Mouse (Mus musculus) ES-E14 (cell line): ENCODE data around the gene S100a14.

ENCODE experiments used
- HCFC1 ChIP-seq: IDR thresholded peaks from 2 replicates; pipeline ENCODE4 v1.6.1; 2012; ENCODE audit warnings: low read length, inconsistent platforms, borderline replicate concordance; ENCODE audit not compliant: insufficient read depth
- ZC3H11A ChIP-seq: IDR thresholded peaks from 2 replicates; pipeline ENCODE4 v1.6.1; 2012; ENCODE audit warnings: low read depth, mild to moderate bottlenecking, inconsistent platforms, low read length, borderline replicate concordance

GRCm38 (mm10) chr3:90517711-90518110, 8.9 kb upstream of the S100a14 start:
- no peak for TF ChIP-seq ZC3H11A
- no peak for TF ChIP-seq HCFC1
